Mouse (Mus musculus) lung, adult 2 months (tissue): Measurements from ENCODE around the gene Fut2. TPM values are rescaled to one million over a fixed set of nuclear protein-coding genes. Genes with fewer than 3 reads are reported as not detected.
"Not testable (repeated sequence)": the region's sequence is repeated elsewhere in the genome, so short reads cannot be mapped to it uniquely, and the experiment has no call there.

ENCODE experiments used
- DNase-seq: peaks from one replicate; pipeline ENCODE4 v3.0.0; 2022
- H3K4me1 ChIP-seq: fragments of 200-500 bp; 2 replicates; pipeline ENCODE4 v1.6.1; 2011; ENCODE audit warnings: low read length; ENCODE audit not compliant: control insufficient read depth, insufficient read depth
- H3K4me3 ChIP-seq: fragments of 200-500 bp; replicated peaks from 2 replicates; pipeline ENCODE3; 2011; ENCODE audit warnings: low read depth, mild to moderate bottlenecking, control low read depth, low read length; ENCODE audit errors: extremely low read depth
- CTCF ChIP-seq: fragments of 200-500 bp; IDR thresholded peaks from 2 replicates; pipeline ENCODE4 v1.5.1; 2011; ENCODE audit warnings: mild to moderate bottlenecking, low read length, control low read depth; ENCODE audit not compliant: insufficient read depth
- POLR2A ChIP-seq: fragments of 200-500 bp; IDR thresholded peaks from 2 replicates; pipeline ENCODE4 v1.6.1; 2011; ENCODE audit warnings: low read depth, mild to moderate bottlenecking, control low read depth, low read length, borderline replicate concordance; ENCODE audit errors: extremely low read depth
- WGBS: fragments of 180-500 bp; shearing (Covaris S2); methylation state at CpG from one replicate; pipeline ENCODE4 v1.1.7; 2018; 5-methylcytosine and 5-hydroxymethylcytosine counted together
- polyA plus RNA-seq: library from polyadenylated mRNA; depleted of rRNA; stranded (reverse); fragments of >200 nt; gene quantifications from 2 replicates; pipeline ENCODE4 v1.2.3, GENCODE M21; 2012

The Fut2 gene
- polyA plus RNA-seq, 1 experiment, result 4.1 TPM

- TF ChIP-seq POLR2A (no peak), CTCF (no peak)
- DNase-seq, result no peak
- WGBS, result 30% methylated on average over 17 of the region's 17 CpGs
- no peaks in the 10 kb centered on the region for H3K4me1 ChIP-seq
- no peak overlapping the region for H3K4me3 ChIP-seq
Observed at GRCm38 (mm10) chr7:45654424-45655047, 11.7 kb downstream of the Fut2 start.

DNA sequence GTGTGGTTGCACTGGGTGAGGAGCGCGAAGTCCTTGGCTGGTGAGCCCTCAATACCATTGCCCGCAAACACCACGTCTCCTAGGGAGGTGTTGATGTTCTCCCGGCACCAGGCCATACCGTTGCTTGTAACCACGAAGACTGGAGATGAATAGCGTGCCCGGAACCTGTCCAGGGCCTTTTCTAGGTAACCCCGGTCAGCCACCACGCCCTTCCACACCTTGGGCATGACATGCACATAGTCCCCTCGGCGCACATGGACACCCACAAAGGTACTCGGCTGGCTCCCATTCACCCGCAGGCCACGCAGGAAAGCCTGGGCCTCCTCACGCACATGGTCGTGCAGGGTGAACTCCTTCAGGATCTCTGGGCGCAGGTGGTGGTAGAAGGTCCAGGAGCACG lies 15.7 kb downstream of the Fut2 start:
- H3K4me3 ChIP-seq, DNase-seq, H3K4me1 ChIP-seq: not testable (repeated sequence)
- 92% methylated on average over 20 of the region's 20 CpGs for WGBS

DNA sequence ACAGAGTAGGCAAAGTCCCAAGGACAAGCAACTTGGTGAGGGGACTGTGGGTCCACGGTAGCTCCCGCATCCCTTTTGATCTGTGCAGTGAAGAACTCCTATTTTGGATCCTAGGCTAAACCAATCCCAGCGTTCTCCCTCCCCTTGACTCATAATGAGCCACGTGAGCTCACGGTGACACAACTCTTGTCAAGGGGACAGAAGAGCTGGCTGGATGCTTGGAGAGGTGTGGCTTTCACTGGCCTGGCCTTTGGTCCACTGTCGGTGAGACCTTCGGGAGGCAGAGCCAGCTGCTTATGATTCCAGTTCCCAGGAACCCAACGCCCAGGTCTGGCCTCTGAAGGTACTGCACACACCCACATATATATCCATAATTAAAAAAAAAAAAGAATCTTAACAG lies 16.8 kb downstream of the Fut2 start:
- no peak for DNase-seq
- H3K4me1 ChIP-seq, result peaks cover 2% of the 10 kb centered on the region; the same call in 1 of the 2 replicates
- 68% methylated on average over 8 of the region's 8 CpGs for WGBS
- TF ChIP-seq CTCF (no peak), POLR2A (no peak)
- H3K4me3 ChIP-seq, result no peak overlapping the region

- peaks cover 5% of the 10 kb centered on the region; the same call in 1 of the 2 replicates for H3K4me1 ChIP-seq
- WGBS, result 83% methylated on average over 4 of the region's 4 CpGs
Observed at GRCm38 (mm10) chr7:45646671-45647070, 19.5 kb downstream of the Fut2 start.

DNA sequence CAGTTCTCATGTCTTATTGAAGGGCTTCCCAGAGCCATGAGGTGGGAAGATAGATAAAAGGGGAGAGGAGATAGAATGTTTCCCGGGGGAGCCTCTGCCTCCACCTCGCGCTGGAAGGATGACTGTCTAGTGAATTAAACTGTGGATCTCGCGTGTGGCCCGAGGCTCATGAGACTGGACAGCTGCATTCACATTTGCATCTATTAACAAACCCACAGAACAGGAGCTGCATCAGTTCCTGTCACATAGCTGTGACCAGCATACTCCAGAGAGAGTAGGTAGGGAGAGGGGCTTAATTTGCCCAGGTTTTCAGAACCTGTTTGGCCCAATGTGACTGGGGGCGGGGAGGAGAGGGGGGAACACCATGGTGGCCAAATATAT lies 20.6 kb downstream of the Fut2 start:
- TF ChIP-seq POLR2A, result no peak
- no peak for TF ChIP-seq CTCF
- peaks cover 12% of the 10 kb centered on the region for H3K4me1 ChIP-seq
- no peak overlapping the region for H3K4me3 ChIP-seq
- no peak for DNase-seq
- 84% methylated on average over 7 of the region's 7 CpGs for WGBS

More at GRCm38 (mm10) chr7:45646671-45647070, 19.5 kb downstream of the Fut2 start:
- TF ChIP-seq POLR2A (no peak), CTCF (no peak)
- no peak overlapping the region for H3K4me3 ChIP-seq
- no peak for DNase-seq

GRCm38 (mm10) chr7:45644872-45645590 lies 21.2 kb downstream of the Fut2 start:
- TF ChIP-seq POLR2A, result no peak
- TF ChIP-seq CTCF, result no peak
- H3K4me1 ChIP-seq, result peaks cover 12% of the 10 kb centered on the region
- WGBS, result 86% methylated on average over 6 of the region's 6 CpGs

GRCm38 (mm10) chr7:45644183-45644582 lies 22.0 kb downstream of the Fut2 start:
- peaks cover 12% of the 10 kb centered on the region for H3K4me1 ChIP-seq
- TF ChIP-seq POLR2A (no peak), CTCF (no peak)
- DNase-seq, result no peak
- 43% methylated on average over 18 of the region's 18 CpGs for WGBS
- H3K4me3 ChIP-seq, result no peak overlapping the region

More at GRCm38 (mm10) chr7:45644872-45645590, 21.2 kb downstream of the Fut2 start:
- H3K4me3 ChIP-seq, result no peak overlapping the region
- no peak for DNase-seq

- Histone ChIP-seq H3K4me1 (peaks cover 12% of the 10 kb centered on the region), H3K4me3 (peak overlapping the region; percentile 29)
- 21% methylated on average over 28 of the region's 28 CpGs for WGBS
- TF ChIP-seq POLR2A, result peak; percentile 49; the same call in 1 of the 2 replicates
- no peak for TF ChIP-seq CTCF
- peak; percentile 76 for DNase-seq
Observed at GRCm38 (mm10) chr7:45643441-45644178, 22.6 kb downstream of the Fut2 start.

GRCm38 (mm10) chr7:45642503-45643255 lies 23.5 kb downstream of the Fut2 start:
- WGBS, result 50% methylated on average over 16 of the region's 16 CpGs
- DNase-seq, result no peak
- TF ChIP-seq CTCF (no peak), POLR2A (no peak)
- peaks cover 12% of the 10 kb centered on the region for H3K4me1 ChIP-seq
- H3K4me3 ChIP-seq, result no peak overlapping the region
